Mouse (Mus musculus): ENCODE results near the gene Cdk5rap3. TPM values are rescaled to one million over a fixed set of nuclear protein-coding genes. Genes with fewer than 3 reads are reported as not detected.

The Cdk5rap3 gene
- polyA plus RNA-seq, 1 experiment: 33.1 TPM

DNA sequence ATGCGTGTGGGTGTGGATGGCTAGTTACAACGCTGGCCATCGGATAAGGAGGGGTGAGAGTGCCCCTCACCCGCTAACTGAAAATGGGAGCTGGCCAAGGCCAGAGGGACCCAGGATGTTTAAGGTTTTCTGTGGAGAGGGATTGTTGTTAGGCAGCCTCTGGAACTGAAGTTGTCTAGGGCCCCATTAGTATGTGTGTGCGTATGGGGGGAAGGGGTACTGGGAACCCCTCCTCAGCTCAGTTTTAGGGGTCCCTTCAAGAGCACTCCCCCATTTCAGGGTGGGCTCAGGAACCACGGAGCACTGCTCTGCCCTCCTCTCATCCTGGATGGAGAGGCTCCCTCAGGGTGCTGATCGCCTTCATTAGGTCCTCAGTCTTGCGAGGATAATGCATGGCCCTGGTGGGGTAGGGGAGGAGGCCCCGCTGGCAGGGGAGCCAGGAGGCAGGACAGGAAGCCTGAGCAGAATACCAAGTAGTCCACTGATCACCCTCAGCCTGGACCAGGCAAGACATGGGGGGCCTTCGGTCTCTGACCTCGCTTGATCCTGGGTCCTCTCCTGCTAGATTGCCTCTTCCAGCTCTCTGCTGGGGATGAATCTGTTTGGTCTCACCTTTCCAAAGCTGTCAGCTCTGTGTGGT, 23.0 kb downstream of the Cdk5rap3 start:
- H3K27ac ChIP-seq (ENCODE audit: insufficient read depth, low read depth, low read length): no peak overlapping the region
- H3K27me3 ChIP-seq (ENCODE audit: control insufficient read depth, insufficient read depth, low read length): no peaks in the 10 kb centered on the region
- H3K4me3 ChIP-seq (ENCODE audit: low read depth, low read length): no peak overlapping the region
- no peaks in the 10 kb centered on the region for H3K4me1 ChIP-seq (ENCODE audit: control insufficient read depth, insufficient read depth, insufficient read length, low read length)
- TF ChIP-seq CTCF (IDR thresholded peaks at IDR 0.05; ENCODE audit: extremely low read depth, insufficient read length, insufficient replicate concordance, low read depth, low read length) (no peak), POLR2A (IDR thresholded peaks at IDR 0.05; ENCODE audit: low read depth, low read length) (no peak)
- WGBS: 64% methylated on average over 11 of the region's 11 CpGs
- H3K36me3 ChIP-seq (ENCODE audit: control insufficient read depth, insufficient read depth, low read length): no peaks in the 10 kb centered on the region

DNA sequence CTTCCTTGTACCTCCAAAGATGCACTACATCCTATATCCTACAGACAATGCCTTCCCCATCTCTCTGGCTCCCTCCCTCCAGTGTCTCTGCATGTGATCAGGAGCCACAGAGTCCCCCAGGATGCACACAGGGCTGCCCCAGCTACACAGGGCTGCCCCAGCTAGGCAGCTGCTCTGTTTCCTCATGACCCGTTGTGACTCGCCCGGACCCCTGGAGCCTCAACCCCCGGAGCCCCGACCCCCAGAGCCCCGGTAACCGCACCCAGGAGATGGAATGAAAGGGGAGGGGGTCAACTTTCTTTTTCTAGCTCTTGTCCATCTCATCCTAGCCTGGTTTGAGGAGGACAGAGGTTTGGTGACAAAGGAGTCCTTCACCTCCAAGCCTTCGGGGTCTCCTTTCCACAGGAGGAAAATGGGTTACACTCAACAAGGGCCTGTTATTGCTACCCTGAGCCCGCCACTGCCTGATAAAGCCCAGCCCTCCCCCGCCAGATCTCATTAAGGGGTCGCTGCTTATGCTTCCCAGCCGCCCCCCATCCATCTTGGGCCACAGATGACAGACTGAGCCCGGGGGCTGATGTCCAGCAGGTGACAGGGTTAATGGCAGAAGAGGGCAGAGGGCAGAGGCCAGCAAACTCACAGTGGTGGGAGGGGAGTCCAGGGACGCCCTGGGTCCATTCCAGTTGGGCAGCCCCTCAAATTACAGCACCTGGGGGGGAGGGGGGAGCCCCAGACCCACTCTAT, 24.3 kb downstream of the Cdk5rap3 start:
- Histone ChIP-seq H3K4me3 (ENCODE audit: low read depth, low read length) (no peak overlapping the region), H3K27me3 (ENCODE audit: control insufficient read depth, insufficient read depth, low read length) (no peaks in the 10 kb centered on the region), H3K36me3 (ENCODE audit: control insufficient read depth, insufficient read depth, low read length) (no peaks in the 10 kb centered on the region), H3K4me1 (ENCODE audit: control insufficient read depth, insufficient read depth, insufficient read length, low read length) (no peaks in the 10 kb centered on the region), H3K27ac (ENCODE audit: insufficient read depth, low read depth, low read length) (no peak overlapping the region)
- 51% methylated on average over 14 of the region's 14 CpGs for WGBS
- no peak for TF ChIP-seq CTCF (IDR thresholded peaks at IDR 0.05; ENCODE audit: extremely low read depth, insufficient read length, insufficient replicate concordance, low read depth, low read length)
- no peak for TF ChIP-seq POLR2A (IDR thresholded peaks at IDR 0.05; ENCODE audit: low read depth, low read length)

DNA sequence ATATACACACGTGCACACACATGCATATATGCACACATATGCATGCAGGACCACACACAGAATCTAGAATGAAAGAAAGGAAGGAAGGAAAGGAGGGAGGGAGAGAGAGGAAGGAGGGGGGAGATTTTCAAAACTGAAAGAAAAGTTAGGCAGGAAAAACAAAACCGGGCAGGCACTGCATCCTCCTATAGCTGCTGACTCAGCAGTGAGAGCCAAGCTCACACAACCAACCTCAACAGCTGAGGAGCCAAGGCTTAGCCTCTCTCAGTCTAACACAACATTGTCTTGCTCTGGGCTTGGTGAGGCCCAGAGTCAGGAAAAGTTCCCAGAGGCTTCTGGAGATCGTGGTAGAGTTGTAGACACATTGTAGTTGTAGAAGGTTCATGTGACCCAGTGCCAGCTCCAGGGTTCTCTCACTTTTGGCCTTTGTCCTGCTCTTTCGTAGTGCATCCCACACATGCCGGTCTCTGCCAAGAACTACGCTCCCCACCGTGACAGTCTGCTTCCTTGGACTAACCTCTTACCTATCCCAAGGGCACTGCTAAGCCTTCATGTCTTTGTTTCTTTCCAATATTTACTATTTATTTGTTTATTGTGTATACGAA, 29.3 kb downstream of the Cdk5rap3 start:
- 69% methylated on average over 8 of the region's 8 CpGs for WGBS
- Histone ChIP-seq H3K4me3 (ENCODE audit: low read depth, low read length) (no peak overlapping the region), H3K36me3 (ENCODE audit: control insufficient read depth, insufficient read depth, low read length) (no peaks in the 10 kb centered on the region), H3K27ac (ENCODE audit: insufficient read depth, low read depth, low read length) (no peak overlapping the region), H3K27me3 (ENCODE audit: control insufficient read depth, insufficient read depth, low read length) (no peaks in the 10 kb centered on the region), H3K4me1 (ENCODE audit: control insufficient read depth, insufficient read depth, insufficient read length, low read length) (no peaks in the 10 kb centered on the region)
- no peak for TF ChIP-seq CTCF (IDR thresholded peaks at IDR 0.05; ENCODE audit: extremely low read depth, insufficient read length, insufficient replicate concordance, low read depth, low read length)
- no peak for TF ChIP-seq POLR2A (IDR thresholded peaks at IDR 0.05; ENCODE audit: low read depth, low read length)

DNA sequence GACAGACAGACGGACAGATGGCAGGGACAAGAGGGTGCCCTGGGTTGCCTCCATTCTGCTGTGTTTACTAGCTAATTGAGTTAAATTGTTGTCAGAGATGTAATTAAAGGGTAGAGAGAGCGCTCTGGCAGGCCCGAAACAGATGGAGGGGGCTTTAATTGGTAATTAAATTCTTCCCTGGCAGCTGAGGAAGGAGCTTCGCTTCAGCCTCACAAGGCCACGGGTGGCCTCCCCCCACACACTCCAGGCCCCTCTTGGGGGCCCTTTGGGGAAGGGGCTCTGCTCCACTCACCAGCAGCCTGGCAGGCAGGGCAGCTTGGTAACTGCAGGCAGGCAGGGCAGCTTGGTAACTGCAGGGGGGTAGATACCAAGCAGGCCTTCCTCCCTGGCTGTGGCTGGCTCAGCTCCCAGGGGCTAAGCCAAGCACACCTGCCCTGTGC, 30.4 kb downstream of the Cdk5rap3 start:
- no peaks in the 10 kb centered on the region for H3K4me1 ChIP-seq (ENCODE audit: control insufficient read depth, insufficient read depth, insufficient read length, low read length)
- H3K4me3 ChIP-seq (ENCODE audit: low read depth, low read length): no peak overlapping the region
- H3K27me3 ChIP-seq (ENCODE audit: control insufficient read depth, insufficient read depth, low read length): no peaks in the 10 kb centered on the region; the same call in 1 of the 2 replicates
- 71% methylated on average over 5 of the region's 5 CpGs for WGBS
- no peaks in the 10 kb centered on the region for H3K36me3 ChIP-seq (ENCODE audit: control insufficient read depth, insufficient read depth, low read length)
- H3K27ac ChIP-seq (ENCODE audit: insufficient read depth, low read depth, low read length): no peak overlapping the region
- TF ChIP-seq CTCF (IDR thresholded peaks at IDR 0.05; ENCODE audit: extremely low read depth, insufficient read length, insufficient replicate concordance, low read depth, low read length) (no peak), POLR2A (IDR thresholded peaks at IDR 0.05; ENCODE audit: low read depth, low read length) (no peak)

DNA sequence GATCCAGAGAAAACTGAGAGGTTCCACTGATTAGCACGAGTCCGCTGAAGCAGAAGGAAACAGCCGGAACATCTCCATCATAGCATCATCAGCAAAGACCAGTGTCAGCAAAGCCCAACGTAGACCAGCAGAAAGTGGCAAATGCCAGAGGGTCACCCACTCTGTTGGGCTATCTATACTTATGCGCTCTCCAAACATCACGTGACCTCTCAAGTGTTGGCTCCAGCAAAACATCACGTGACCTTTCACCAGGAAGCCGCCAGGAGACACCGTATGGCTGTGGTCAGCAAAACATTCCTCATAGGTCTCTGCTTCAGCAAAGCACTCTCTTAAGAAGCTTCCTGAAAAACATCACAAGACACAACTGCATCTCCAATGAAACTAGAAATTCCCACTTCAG, 36.0 kb downstream of the Cdk5rap3 start:
- Histone ChIP-seq H3K36me3 (ENCODE audit: control insufficient read depth, insufficient read depth, low read length) (no peaks in the 10 kb centered on the region), H3K27ac (ENCODE audit: insufficient read depth, low read depth, low read length) (no peak overlapping the region), H3K27me3 (ENCODE audit: control insufficient read depth, insufficient read depth, low read length) (peaks cover 19% of the 10 kb centered on the region), H3K4me3 (ENCODE audit: low read depth, low read length) (no peak overlapping the region), H3K4me1 (ENCODE audit: control insufficient read depth, insufficient read depth, insufficient read length, low read length) (no peaks in the 10 kb centered on the region; the same call in 1 of the 2 replicates)
- TF ChIP-seq CTCF (IDR thresholded peaks at IDR 0.05; ENCODE audit: extremely low read depth, insufficient read length, insufficient replicate concordance, low read depth, low read length) (no peak), POLR2A (IDR thresholded peaks at IDR 0.05; ENCODE audit: low read depth, low read length) (no peak)
- WGBS: 81% methylated on average over 9 of the region's 9 CpGs

DNA sequence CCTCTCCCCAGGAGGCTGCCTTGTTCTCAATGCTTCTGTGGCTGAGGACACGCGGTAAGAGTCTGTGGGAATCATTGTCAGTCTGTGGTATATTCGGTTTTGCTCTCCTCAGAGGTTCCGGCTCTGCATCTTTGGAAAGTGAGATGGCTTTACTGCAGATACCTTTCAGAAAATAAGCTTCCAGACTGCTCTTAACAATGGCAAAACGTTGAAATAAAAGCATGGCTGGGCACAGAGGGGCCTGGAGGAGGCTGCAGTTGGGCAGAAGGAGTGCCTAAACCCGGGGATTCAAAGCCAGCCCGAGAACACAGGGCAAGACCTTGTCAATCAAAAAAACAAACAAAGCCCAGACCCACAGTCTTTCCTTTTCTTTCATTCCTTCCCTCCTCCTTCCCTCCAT, 36.9 kb downstream of the Cdk5rap3 start:
- WGBS: 44% methylated on average over 7 of the region's 7 CpGs
- Histone ChIP-seq H3K27me3 (ENCODE audit: control insufficient read depth, insufficient read depth, low read length) (peaks cover 25% of the 10 kb centered on the region), H3K4me1 (ENCODE audit: control insufficient read depth, insufficient read depth, insufficient read length, low read length) (no peaks in the 10 kb centered on the region; the same call in 1 of the 2 replicates), H3K27ac (ENCODE audit: insufficient read depth, low read depth, low read length) (no peak overlapping the region), H3K36me3 (ENCODE audit: control insufficient read depth, insufficient read depth, low read length) (no peaks in the 10 kb centered on the region), H3K4me3 (ENCODE audit: low read depth, low read length) (no peak overlapping the region)
- TF ChIP-seq POLR2A (IDR thresholded peaks at IDR 0.05; ENCODE audit: low read depth, low read length): no peak
- TF ChIP-seq CTCF (IDR thresholded peaks at IDR 0.05; ENCODE audit: extremely low read depth, insufficient read length, insufficient replicate concordance, low read depth, low read length): no peak

DNA sequence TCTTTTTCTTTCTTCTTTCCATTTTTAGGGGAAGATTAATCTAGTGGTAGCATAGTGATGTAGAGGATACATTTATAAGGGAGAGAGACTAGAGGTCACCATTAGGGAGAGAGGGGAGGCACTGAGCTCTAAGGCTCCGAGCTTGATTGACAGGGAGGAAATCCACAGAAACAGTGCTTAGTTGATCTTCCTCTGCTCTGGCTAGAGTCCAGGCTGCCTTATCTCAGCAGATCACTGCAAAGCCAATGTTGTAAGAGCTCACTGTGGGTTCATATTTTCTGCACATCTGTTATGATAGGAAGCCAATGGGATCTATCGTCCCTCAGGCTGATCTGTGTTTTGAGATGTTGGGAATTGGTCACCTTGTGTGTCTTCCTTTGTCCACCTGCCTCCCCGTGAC, 37.6 kb downstream of the Cdk5rap3 start:
- H3K27ac ChIP-seq (ENCODE audit: insufficient read depth, low read depth, low read length): no peak overlapping the region
- H3K36me3 ChIP-seq (ENCODE audit: control insufficient read depth, insufficient read depth, low read length): no peaks in the 10 kb centered on the region
- TF ChIP-seq CTCF (IDR thresholded peaks at IDR 0.05; ENCODE audit: extremely low read depth, insufficient read length, insufficient replicate concordance, low read depth, low read length): no peak
- no peak for TF ChIP-seq POLR2A (IDR thresholded peaks at IDR 0.05; ENCODE audit: low read depth, low read length)
- H3K4me1 ChIP-seq (ENCODE audit: control insufficient read depth, insufficient read depth, insufficient read length, low read length): no peaks in the 10 kb centered on the region; the same call in 1 of the 2 replicates
- WGBS: 39% methylated on average over 3 of the region's 3 CpGs
- no peak overlapping the region for H3K4me3 ChIP-seq (ENCODE audit: low read depth, low read length)
- H3K27me3 ChIP-seq (ENCODE audit: control insufficient read depth, insufficient read depth, low read length): peaks cover 29% of the 10 kb centered on the region
